Mouse (Mus musculus) embryonic facial prominence, embryonic 13.5 days (tissue): ENCODE measurements around the gene Olfr112. TPM values are rescaled to one million over a fixed set of nuclear protein-coding genes. Genes with fewer than 3 reads are reported as not detected.

ENCODE experiments used
- polyA plus RNA-seq: library from polyadenylated mRNA; unstranded; fragments of >200 nt; fragmentation: Nextera tagmentation; extraction: Ambion mirVana; gene quantifications from 2 replicates; pipeline ENCODE4 v1.2.1, GENCODE M21; 2015

Gene Olfr112
- polyA plus RNA-seq, 1 experiment from 2014 or later = 0.20 TPM

Other genes with a start within 250 kb of the Olfr112 start
- gene Olfr103, start 229.8 kb downstream of the Olfr112 start, polyA plus RNA-seq = not detected in 2 replicates
- gene Olfr104-ps, start 209.9 kb downstream of the Olfr112 start, polyA plus RNA-seq = not detected in 2 replicates
- not detected in 2 replicates for gene Olfr105-ps, start 190.4 kb downstream of the Olfr112 start, polyA plus RNA-seq
- not detected in 2 replicates for gene Olfr106-ps, start 179.1 kb downstream of the Olfr112 start, polyA plus RNA-seq
- gene Olfr107, start 170.2 kb downstream of the Olfr112 start, polyA plus RNA-seq = not detected in 2 replicates
- not detected in 2 replicates for gene Olfr108, start 124.0 kb downstream of the Olfr112 start, polyA plus RNA-seq
- gene Olfr109, start 110.5 kb downstream of the Olfr112 start, polyA plus RNA-seq = not detected in 2 replicates
- gene H2-M2, start 85.9 kb downstream of the Olfr112 start, polyA plus RNA-seq = not detected in 2 replicates
- not detected in 2 replicates for gene Olfr110, start 77.0 kb downstream of the Olfr112 start, polyA plus RNA-seq
- not detected in 2 replicates for gene Olfr111, start 61.4 kb downstream of the Olfr112 start, polyA plus RNA-seq
- gene Olfr113, start 8.2 kb upstream of the Olfr112 start, polyA plus RNA-seq = not detected in 2 replicates
- gene Olfr114, start 23.3 kb upstream of the Olfr112 start, polyA plus RNA-seq = not detected in 2 replicates
- gene Olfr115, start 57.7 kb upstream of the Olfr112 start, polyA plus RNA-seq = not detected in 2 replicates
- not detected in 2 replicates for gene Olfr116, start 57.7 kb upstream of the Olfr112 start, polyA plus RNA-seq
- gene Olfr117, start 94.3 kb upstream of the Olfr112 start, polyA plus RNA-seq = not detected in 2 replicates
- not detected in 2 replicates for gene Olfr118, start 97.5 kb upstream of the Olfr112 start, polyA plus RNA-seq
- not detected in 2 replicates for gene Olfr119, start 127.1 kb upstream of the Olfr112 start, polyA plus RNA-seq
- not detected in 2 replicates for gene Olfr120, start 152.4 kb upstream of the Olfr112 start, polyA plus RNA-seq
- not detected in 2 replicates for gene Olfr121, start 179.4 kb upstream of the Olfr112 start, polyA plus RNA-seq
- gene Olfr122, start 199.2 kb upstream of the Olfr112 start, polyA plus RNA-seq = not detected in 2 replicates
- not detected in 2 replicates for gene Olfr123, start 224.1 kb upstream of the Olfr112 start, polyA plus RNA-seq
- gene Olfr124, start 230.4 kb upstream of the Olfr112 start, polyA plus RNA-seq = not detected in 2 replicates